Mouse (Mus musculus) layer of hippocampus, adult 18-20 months (tissue): ENCODE results near the gene Vmn2r27. TPM values are rescaled to one million over a fixed set of nuclear protein-coding genes. Genes with fewer than 3 reads are reported as not detected.

Experiments
- DNase-seq, 2 experiments: peaks; one replicate each; pipeline ENCODE4 v3.0.0; 2022; ENCODE audit warnings: low spot score in 2 of 2
- long read RNA-seq: library from polyadenylated mRNA; stranded (forward); transcript quantifications from one replicate; pipeline ENCODE4 v2.0.0, GENCODE M21; 2021
- total RNA-seq, 2 experiments: library from RNA; stranded (reverse); gene quantifications; 2 replicates each; pipeline ENCODE4 v1.2.3; 2021

The Vmn2r27 gene
- not detected for total RNA-seq
- long read RNA-seq, result 0 reads

- no peak for DNase-seq
Observed at GRCm38 (mm10) chr6:124231756-124232155, at the start of gene Vmn2r27. Gene Vmn2r27 (minus strand): TSS chr6:124231856.

- DNase-seq, result no peak
Observed at GRCm38 (mm10) chr6:124278291-124278690, 46.6 kb upstream of the Vmn2r27 start.

GRCm38 (mm10) chr6:124277641-124278040 is 46.0 kb upstream of the Vmn2r27 start:
- no peak for DNase-seq

GRCm38 (mm10) chr6:124273231-124273880 is 41.7 kb upstream of the Vmn2r27 start:
- DNase-seq, result no peak

GRCm38 (mm10) chr6:124262696-124263095 is 31.0 kb upstream of the Vmn2r27 start:
- peak; percentile 13 to 82 for DNase-seq

GRCm38 (mm10) chr6:124260198-124260931 is 28.7 kb upstream of the Vmn2r27 start:
- peak; percentile 42 to 82 for DNase-seq

GRCm38 (mm10) chr6:124255721-124256470 is 24.2 kb upstream of the Vmn2r27 start:
- no peak for DNase-seq

- DNase-seq, result no peak
Observed at GRCm38 (mm10) chr6:124202116-124202515, 29.5 kb downstream of the Vmn2r27 start.

GRCm38 (mm10) chr6:124168499-124169257 is 63.0 kb downstream of the Vmn2r27 start:
- no peak for DNase-seq

- DNase-seq, result no peak
Observed at GRCm38 (mm10) chr6:124166596-124166995, 65.1 kb downstream of the Vmn2r27 start.

- no peak for DNase-seq
Observed at GRCm38 (mm10) chr6:124149808-124150207, 81.8 kb downstream of the Vmn2r27 start.

Other genes with a start within 250 kb of the Vmn2r27 start
- gene Vmn2r26, start 207.3 kb downstream of the Vmn2r27 start, total RNA-seq, result not detected
- gene Cd163, start 72.8 kb upstream of the Vmn2r27 start, total RNA-seq, result 1 to 10 TPM; 1.7 to 2.2 TPM
- 10 to 100 TPM; 54.2 to 57.3 TPM for gene Pex5, start 183.2 kb upstream of the Vmn2r27 start, total RNA-seq
- 100 to 1,000 TPM; 269 to 293 TPM for gene Clstn3, start 232.9 kb upstream of the Vmn2r27 start, total RNA-seq